In the genomic region with DNA sequence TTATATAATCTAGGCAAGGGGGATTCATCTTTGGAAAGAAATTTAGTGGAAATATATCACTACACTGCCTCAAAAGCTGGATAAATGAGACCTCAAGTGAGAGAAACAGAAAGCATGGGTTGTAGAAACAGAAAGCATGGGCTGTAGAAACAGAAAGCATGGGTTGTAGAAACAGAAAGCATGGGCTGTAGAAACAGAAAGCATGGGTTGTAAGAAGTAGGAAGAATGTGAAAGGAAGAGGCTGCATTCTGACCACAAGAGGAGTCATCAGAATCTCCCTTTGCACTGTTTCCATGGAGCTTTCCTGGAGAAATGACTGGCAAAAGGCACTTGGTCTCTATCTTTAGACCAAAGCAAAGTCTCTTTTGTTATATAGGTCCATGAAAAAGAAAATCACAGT, we compare ENCODE assay signal across 39 mouse cellular contexts. TPM values are rescaled to one million over a fixed set of nuclear protein-coding genes. Genes with fewer than 3 reads are reported as not detected.
DNase-seq lines count a peak whose midpoint lies in the region; ATAC-seq and TF ChIP-seq lines count a peak whose summit lies in the region.
"Had no signal": no experiment of that assay in that cellular context is flagged by ENCODE, and none has a peak within 500 bp of the region (broad histone marks: within the 10 kb centered on the region; RNA-seq: fewer than 3 reads in every experiment).

No protein-coding gene starts in this region.

- peak overlapping the region; percentile 67; the same call in 1 of the 2 replicates for H3K4me2 ChIP-seq in CH12.LX (ENCODE audit: insufficient read depth, low read depth, poor library complexity, severe bottlenecking)
- H3K4me2 ChIP-seq: embryonic facial prominence, embryonic 15.5 days; forebrain, embryonic 12.5 days; heart, embryonic 11.5 days; hindbrain, embryonic 15.5 days; intestine, embryonic 15.5 days; lung, embryonic 14.5 days; midbrain, embryonic 15.5 days; neural tube, embryonic 12.5 days had no signal

- in situ Hi-C loops in CH12.LX (cut with MboI; ENCODE audit: low pct_ligation_motif_present, low pct_unique_long_range_greater_than_20kb, low sequenced_read_pairs): no loop called here

- dilution Hi-C loops in CH12.LX (cut with MboI; ENCODE audit: extremely low pct_ligation_motif_present, extremely low pct_unique_long_range_greater_than_20kb, low sequenced_read_pairs): no loop called here

- intact Hi-C loops in heart, postnatal 10 days (cut with DNase I): no loop called here

- H3K9me3 ChIP-seq in CH12.LX (replicated peaks; ENCODE audit: low read length): no peaks in the 10 kb centered on the region
- H3K9me3 ChIP-seq in heart, embryonic 10.5 days: no peaks in the 10 kb centered on the region
- H3K9me3 ChIP-seq: embryonic facial prominence, embryonic 10.5 days; embryonic facial prominence, embryonic 15.5 days; forebrain, embryonic 12.5 days; G1E; hindbrain, embryonic 15.5 days; intestine, embryonic 15.5 days; midbrain, embryonic 15.5 days; neural tube, embryonic 12.5 days had no signal

- no peak overlapping the region for H3K9ac ChIP-seq in CH12.LX (ENCODE audit: insufficient read depth, low read depth)
- H3K9ac ChIP-seq: embryonic facial prominence, embryonic 15.5 days; forebrain, embryonic 12.5 days; hindbrain, embryonic 15.5 days; intestine, embryonic 15.5 days; liver, embryonic 14.5 days; lung, embryonic 14.5 days; midbrain, embryonic 15.5 days; neural tube, embryonic 12.5 days had no signal

- 0 out of 2 replicates have a peak, but pooled peaks have one; percentile 52 for TF ChIP-seq EP300 in CH12.LX (IDR thresholded peaks at IDR 0.05; ENCODE audit: low read length)

- H3K27ac ChIP-seq in CH12.LX (ENCODE audit: insufficient read depth, low read depth): no peak overlapping the region
- no peak overlapping the region for H3K27ac ChIP-seq in heart, embryonic 10.5 days
- H3K27ac ChIP-seq: embryonic facial prominence, embryonic 10.5 days; embryonic facial prominence, embryonic 15.5 days; forebrain, embryonic 12.5 days; hindbrain, embryonic 15.5 days; intestine, embryonic 15.5 days; layer of hippocampus, adult 2 months; liver, embryonic 14.5 days; midbrain, embryonic 15.5 days; neural tube, embryonic 12.5 days; stomach, postnatal 0 days had no signal

- TF ChIP-seq CTCF in CH12.LX (conservative IDR thresholded peaks at IDR 0.05 in 1 of 2, IDR thresholded peaks at IDR 0.05 in 1 of 2; ENCODE audit: low read depth in 2 of 2, low read length in 2 of 2): no peak

- H3K27me3 ChIP-seq in CH12.LX (replicated peaks): no peaks in the 10 kb centered on the region
- H3K27me3 ChIP-seq in heart, embryonic 10.5 days (ENCODE audit: insufficient read depth, poor library complexity, severe bottlenecking): no peaks in the 10 kb centered on the region
- H3K27me3 ChIP-seq: embryonic facial prominence, embryonic 15.5 days; forebrain, embryonic 12.5 days; hindbrain, embryonic 15.5 days; intestine, embryonic 15.5 days; midbrain, embryonic 15.5 days; neural tube, embryonic 12.5 days; Patski had no signal

- ATAC-seq in hematopoietic stem cell, adult 5-6 weeks (replicated peaks in 1 of 2; ENCODE audit: insufficient read depth in 1 of 2, low FRiP score in 2 of 2, low TSS enrichment in 1 of 2, low read depth in 1 of 2, poor library complexity in 2 of 2, severe bottlenecking in 2 of 2): peak; percentile 88 to 97
- ATAC-seq in megakaryocyte progenitor cell, adult 5-6 weeks (replicated peaks; ENCODE audit: poor library complexity): peak; percentile 92
- ATAC-seq: intestine, embryonic 15.5 days; midbrain, embryonic 15.5 days; Patski had no signal

- TF ChIP-seq POLR2A in CH12.LX (IDR thresholded peaks at IDR 0.05; ENCODE audit: low read depth, low read length): no peak

- TF ChIP-seq RAD21 in CH12.LX (IDR thresholded peaks at IDR 0.05; ENCODE audit: low read depth, low read length): no peak

- DNase-seq in 3T3-L1 (ENCODE audit: low read depth, low spot score): peak; percentile 33
- DNase-seq in CH12.LX (ENCODE audit: extremely low read depth): no peak
- DNase-seq in heart, embryonic 10.5 days (ENCODE audit: low spot score): no peak
- no peak for DNase-seq in heart, postnatal 10 days
- DNase-seq in adrenal gland, adult 8-10 months: no peak
- DNase-seq in spleen, adult 18-20 months: no peak
- DNase-seq: adrenal gland, postnatal 36 days; cerebellum, adult 18-20 months; cerebellum, postnatal 10 days; gastrocnemius, postnatal 10 days; heart, adult 11 months; heart, postnatal 4 days; kidney, adult 2 months; kidney, postnatal 36 days; liver; lung, embryonic 14.5 days; lung, postnatal 14 days; right cerebral cortex, adult 18-20 months; thymus, adult 18-20 months; thymus, postnatal 25 days had no signal

- no peaks in the 10 kb centered on the region for H3K79me2 ChIP-seq in CH12.LX (replicated peaks; ENCODE audit: control insufficient read depth, extremely low read depth, insufficient read depth, poor library complexity, severe bottlenecking)

- H3K4me3 ChIP-seq in CH12.LX (replicated peaks in 1 of 3; ENCODE audit: low read depth in 2 of 3, low read length in 2 of 3, poor library complexity in 1 of 3): no peak overlapping the region
- no peak overlapping the region for H3K4me3 ChIP-seq in heart, embryonic 10.5 days
- H3K4me3 ChIP-seq: embryonic facial prominence, embryonic 10.5 days; embryonic facial prominence, embryonic 15.5 days; forebrain, embryonic 12.5 days; hindbrain, embryonic 15.5 days; intestine, embryonic 15.5 days; layer of hippocampus, adult 2 months; midbrain, embryonic 15.5 days; neural tube, embryonic 12.5 days had no signal

- H3K36me3 ChIP-seq in CH12.LX (replicated peaks in 1 of 2; ENCODE audit: control insufficient read depth in 1 of 2, insufficient read depth in 1 of 2, low read length in 1 of 2): no peaks in the 10 kb centered on the region
- no peaks in the 10 kb centered on the region for H3K36me3 ChIP-seq in heart, embryonic 10.5 days
- H3K36me3 ChIP-seq: embryonic facial prominence, embryonic 10.5 days; embryonic facial prominence, embryonic 15.5 days; forebrain, embryonic 12.5 days; G1E; hindbrain, embryonic 15.5 days; intestine, embryonic 15.5 days; midbrain, embryonic 15.5 days; neural tube, embryonic 12.5 days had no signal

- H3K4me1 ChIP-seq in CH12.LX (ENCODE audit: control insufficient read depth in 1 of 2, insufficient read depth in 2 of 2): peaks cover 0 to 7% of the 10 kb centered on the region in 2 experiments; a peak in 1 of 4 replicates
- H3K4me1 ChIP-seq in heart, embryonic 10.5 days: no peaks in the 10 kb centered on the region
- H3K4me1 ChIP-seq: embryonic facial prominence, embryonic 10.5 days; forebrain, embryonic 12.5 days; hindbrain, embryonic 15.5 days; intestine, embryonic 15.5 days; midbrain, embryonic 15.5 days; neural tube, embryonic 12.5 days had no signal

TF ChIP-seq in CH12.LX, 34 proteins besides CTCF, POLR2A, EP300 and RAD21:
- TF ChIP-seq ETS1 (conservative IDR thresholded peaks at IDR 0.05; ENCODE audit: low read depth, low read length): peak; percentile 65; the same call in 1 of the 2 replicates
- TF ChIP-seq MEF2A (IDR thresholded peaks at IDR 0.05; ENCODE audit: borderline replicate concordance, low read depth, low read length): no peak
- no peak; the same call in 1 of the 2 replicates for TF ChIP-seq JUN (IDR thresholded peaks at IDR 0.05; ENCODE audit: insufficient read depth, low read depth, low read length)
- TF ChIP-seq MAFK (IDR thresholded peaks at IDR 0.05; ENCODE audit: insufficient replicate concordance, low read length): 0 out of 2 replicates have a peak, but pooled peaks have one; percentile 27
- peak; percentile 87 for TF ChIP-seq MYC (IDR thresholded peaks at IDR 0.05; ENCODE audit: low read depth, low read length)
- TF ChIP-seq ZKSCAN1 (IDR thresholded peaks at IDR 0.05; ENCODE audit: borderline replicate concordance, low read depth, low read length): no peak
- TF ChIP-seq JUND (conservative IDR thresholded peaks at IDR 0.05; ENCODE audit: low read depth, low read length): no peak
- TF ChIP-seq MAZ (IDR thresholded peaks at IDR 0.05; ENCODE audit: low read depth, low read length): no peak
- TF ChIP-seq NRF1 (IDR thresholded peaks at IDR 0.05; ENCODE audit: low read depth, low read length): no peak
- TF ChIP-seq MAX (IDR thresholded peaks at IDR 0.05; ENCODE audit: low read length): peak; percentile 86
- TF ChIP-seq MXI1 (IDR thresholded peaks at IDR 0.05; ENCODE audit: low read depth, low read length): peak; percentile 66; the same call in 1 of the 2 replicates
- 0 out of 2 replicates have a peak, but pooled peaks have one; percentile 25 for TF ChIP-seq TCF12 (IDR thresholded peaks at IDR 0.05; ENCODE audit: low read depth, low read length)
TF ChIP-seq in CH12.LX: peak in this region for 6.

RNA-seq across cellular contexts. Expression of gene Rgs1, which starts 33.8 kb away (rescaled TPM):
- total RNA-seq in CH12.LX (2012; rRNA removed): 3.1 and 3.2 TPM in 2 replicates
- total RNA-seq in CH12.LX (2014; rRNA removed): 25.2 and 35.2 TPM in 2 replicates
- polyA plus RNA-seq in CH12.LX (2012; ENCODE audit: insufficient read length, low read depth): 3.6 and 4.6 TPM in 2 replicates
- total RNA-seq in hematopoietic stem cell, adult 5-6 weeks (2017): 1,415 and 1,523 TPM in 2 replicates
- 17.1 and 27.9 TPM in 2 replicates for total RNA-seq in megakaryocyte progenitor cell, adult 5-6 weeks (2015)
- 41.7 and 52.1 TPM in 2 replicates for total RNA-seq in megakaryocyte progenitor cell, adult 5-6 weeks (2017)
- not detected in 2 replicates for polyA plus RNA-seq in heart, embryonic 10.5 days (2016; fragmentation: Nextera tagmentation; extraction: Ambion mirVana)
- total RNA-seq in heart, postnatal 10 days (2021): not detected
- total RNA-seq in adrenal gland, adult 8-10 months (2022): 1 to 10 TPM; 1.1 to 2.3 (median 1.7) TPM
- total RNA-seq: gastrocnemius, postnatal 10 days had no signal
- polyA plus RNA-seq: brain, embryonic 14.5 days; embryonic facial prominence, embryonic 10.5 days; forebrain, embryonic 12.5 days; heart, embryonic 11.5 days; hindbrain, embryonic 15.5 days; kidney, embryonic 16.5 days; limb, embryonic 11.5 days; midbrain, embryonic 15.5 days; neural tube, embryonic 12.5 days; Patski had no signal

RNA-seq across cellular contexts. Expression of gene Rgs13, which starts 38.1 kb away (rescaled TPM):
- total RNA-seq in CH12.LX (2012; rRNA removed) (149 and 168 TPM in 2 replicates), CH12.LX (2014; rRNA removed) (1,247 and 1,500 TPM in 2 replicates)
- polyA plus RNA-seq in CH12.LX (2012; ENCODE audit: insufficient read length, low read depth): 619 and 698 TPM in 2 replicates
- total RNA-seq in hematopoietic stem cell, adult 5-6 weeks (2017): not detected in 2 replicates
- not detected in 2 replicates for total RNA-seq in megakaryocyte progenitor cell, adult 5-6 weeks (2015)
- total RNA-seq in megakaryocyte progenitor cell, adult 5-6 weeks (2017): not detected in 2 replicates
- polyA plus RNA-seq in heart, embryonic 10.5 days (2016; fragmentation: Nextera tagmentation; extraction: Ambion mirVana): not detected in 2 replicates
- total RNA-seq in heart, postnatal 10 days (2021): not detected
- not detected for total RNA-seq in adrenal gland, adult 8-10 months (2022)
- total RNA-seq: adrenal gland, postnatal 36 days; heart, postnatal 4 days had no signal
- polyA plus RNA-seq: heart, embryonic 11.5 days; intestine, embryonic 15.5 days; kidney, adult 2 months; kidney, embryonic 16.5 days; limb, embryonic 11.5 days; liver, embryonic 14.5 days; lung, embryonic 14.5 days; Patski; spleen, adult 2 months had no signal

Comparison
In these comparisons a context has a peak if more than half of its experiments do, and no peak if none do; other contexts are left out.
1. RNA of gene Rgs1, which starts 33.8 kb away (total RNA-seq): 1,415 to 1,523 TPM in hematopoietic stem cell, adult 5-6 weeks; 17.1 to 52.1 TPM in megakaryocyte progenitor cell, adult 5-6 weeks, 3.1 to 35.2 TPM in CH12.LX, 1.1 to 2.3 TPM in adrenal gland, adult 8-10 months and not detected in heart, postnatal 10 days; every median in the first group is over 10 times any median in the second.
2. RNA of gene Rgs13, which starts 38.1 kb away (total RNA-seq): 149 to 1,500 TPM in CH12.LX; not detected in adrenal gland, adult 8-10 months, not detected in heart, postnatal 10 days, not detected in hematopoietic stem cell, adult 5-6 weeks and not detected in megakaryocyte progenitor cell, adult 5-6 weeks; every median in the first group is over 100 times any median in the second.